Mouse (Mus musculus) heart, embryonic 10.5 days (tissue): ENCODE data around the gene Mpped1. TPM values are rescaled to one million over a fixed set of nuclear protein-coding genes. Genes with fewer than 3 reads are reported as not detected.

Source experiments
- DNase-seq: peaks from one replicate; pipeline ENCODE4 v3.0.0-alpha.2; 2017; ENCODE audit warnings: low spot score
- H3K27ac ChIP-seq: fragments of 300-500 bp; sonication (generic); 2 replicates; pipeline ENCODE4 v1.5.1; 2016; ENCODE audit warnings: mild to moderate bottlenecking
- H3K27me3 ChIP-seq: fragments of 300-500 bp; sonication (generic); 2 replicates; pipeline ENCODE4 v1.6.1; 2016; ENCODE audit warnings: mild to moderate bottlenecking; ENCODE audit not compliant: poor library complexity, insufficient read depth, severe bottlenecking
- H3K36me3 ChIP-seq: fragments of 300-500 bp; sonication (generic); 2 replicates; pipeline ENCODE4 v1.6.1; 2016; ENCODE audit warnings: mild to moderate bottlenecking, moderate library complexity
- H3K4me1 ChIP-seq: fragments of 300-500 bp; sonication (generic); 2 replicates; pipeline ENCODE4 v1.6.1; 2016; ENCODE audit warnings: mild to moderate bottlenecking
- H3K4me3 ChIP-seq: fragments of 300-500 bp; sonication (generic); 2 replicates; pipeline ENCODE4 v1.5.1; 2016; ENCODE audit warnings: mild to moderate bottlenecking, moderate library complexity
- H3K9me3 ChIP-seq: fragments of 300-500 bp; sonication (generic); 2 replicates; pipeline ENCODE4 v1.6.1; 2016; ENCODE audit warnings: mild to moderate bottlenecking, moderate library complexity
- WGBS: fragments of 180-500 bp; shearing (Covaris S2); methylation state at CpG from one replicate; pipeline ENCODE4 v1.1.7; 2016; 5-methylcytosine and 5-hydroxymethylcytosine counted together
- polyA plus RNA-seq: library from polyadenylated mRNA; unstranded; fragments of >200 nt; fragmentation: Nextera tagmentation; extraction: Ambion mirVana; gene quantifications from 2 replicates; pipeline ENCODE4 v1.2.1, GENCODE M21; 2016

Mpped1 gene
- polyA plus RNA-seq, 1 experiment from 2014 or later, result 0.70 TPM

DNA sequence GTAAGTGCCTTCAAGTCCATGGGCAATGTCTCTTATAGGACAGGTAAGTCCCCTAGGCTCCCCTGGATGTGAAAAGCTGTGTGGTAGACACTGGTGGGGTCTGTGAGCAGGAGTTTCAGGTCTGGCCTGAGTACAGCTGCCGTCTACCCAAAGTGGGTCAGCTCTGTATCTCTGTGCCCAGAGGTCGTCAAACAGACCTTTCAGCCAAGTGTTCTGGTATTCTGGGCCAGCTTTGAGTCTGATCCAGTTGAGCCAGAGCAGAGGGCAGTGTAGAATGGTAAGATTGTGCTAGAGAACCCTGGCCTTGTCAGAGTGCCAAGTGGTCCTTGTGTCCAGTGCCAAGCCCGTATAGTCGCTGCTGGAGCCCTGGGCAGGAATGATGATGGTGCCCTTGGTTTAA lies 6.3 kb upstream of the Mpped1 start:
- Histone ChIP-seq H3K27ac (no peak overlapping the region), H3K9me3 (no peaks in the 10 kb centered on the region), H3K36me3 (no peaks in the 10 kb centered on the region), H3K4me3 (no peak overlapping the region), H3K4me1 (peaks cover 7% of the 10 kb centered on the region), H3K27me3 (peaks cover 93% of the 10 kb centered on the region)
- DNase-seq, result no peak
- WGBS, result 72% methylated on average over 4 of the region's 4 CpGs

DNA sequence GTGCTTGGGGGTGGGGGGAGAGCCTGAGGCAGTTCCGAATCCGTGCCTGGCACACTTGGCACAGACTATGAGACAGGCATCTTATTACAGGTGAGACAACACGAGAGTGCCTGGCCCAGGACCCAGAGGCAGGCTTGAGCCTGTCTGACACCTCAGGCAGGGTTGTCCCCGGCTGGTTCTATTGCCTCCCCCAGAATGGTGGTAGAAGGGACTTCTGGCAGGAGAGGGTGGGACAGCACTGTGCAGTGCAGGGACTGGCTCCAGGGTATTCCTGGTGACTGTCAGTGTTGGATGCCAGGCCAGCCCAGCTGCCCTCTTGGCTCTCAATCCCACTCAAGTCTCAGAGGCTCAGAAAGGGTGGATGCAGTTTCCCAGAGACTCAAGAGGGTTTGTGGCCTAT lies 4.3 kb upstream of the Mpped1 start:
- 42% methylated on average over 4 of the region's 4 CpGs for WGBS
- Histone ChIP-seq H3K4me3 (no peak overlapping the region), H3K27me3 (peaks cover 95% of the 10 kb centered on the region)

DNA sequence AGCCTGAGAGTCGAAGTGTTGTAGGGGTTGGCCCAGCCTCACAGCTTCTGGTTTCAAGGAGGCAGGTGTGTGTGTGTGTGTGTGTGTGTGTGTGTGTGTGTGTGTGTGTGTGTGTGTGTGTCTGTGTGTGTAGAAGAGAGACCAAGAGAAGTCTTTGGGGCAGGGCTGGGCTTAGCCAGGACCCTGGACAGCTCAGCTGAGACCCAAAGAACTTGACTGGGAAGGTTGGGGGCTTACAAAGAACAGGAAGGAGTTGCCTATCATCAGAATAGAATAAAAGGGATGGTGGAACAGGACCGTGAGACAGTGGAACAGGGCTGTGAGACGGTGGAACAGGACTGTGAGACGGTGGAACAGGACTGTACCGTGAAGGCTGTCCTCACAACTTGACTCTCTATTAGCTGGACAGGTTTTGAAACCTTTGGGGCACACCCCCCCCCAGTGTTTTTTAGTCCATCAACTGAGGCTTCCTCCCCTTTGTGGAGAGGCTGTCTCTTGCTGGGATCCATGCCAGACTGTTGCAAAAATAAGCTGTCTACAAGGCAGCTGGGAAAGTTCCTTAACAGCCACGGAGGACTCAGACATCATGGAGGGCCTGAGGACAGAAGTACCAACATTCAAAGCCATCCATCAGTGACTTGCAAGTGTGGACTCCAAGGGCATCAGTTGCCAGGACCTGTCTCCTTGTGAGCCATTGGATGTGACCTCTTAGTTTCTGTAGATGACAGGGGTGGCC lies 2.8 kb upstream of the Mpped1 start:
- H3K9me3 ChIP-seq, result no peaks in the 10 kb centered on the region
- H3K27ac ChIP-seq, result no peak overlapping the region
- H3K27me3 ChIP-seq, result peaks cover 97% of the 10 kb centered on the region
- 73% methylated on average over 6 of the region's 6 CpGs for WGBS
- no peak overlapping the region for H3K4me3 ChIP-seq
- no peak for DNase-seq
- no peaks in the 10 kb centered on the region for H3K36me3 ChIP-seq
- peaks cover 8% of the 10 kb centered on the region for H3K4me1 ChIP-seq

More for the DNA sequence above, 4.3 kb upstream of the Mpped1 start:
- H3K4me1 ChIP-seq, result peaks cover 8% of the 10 kb centered on the region
- H3K27ac ChIP-seq, result no peak overlapping the region
- no peaks in the 10 kb centered on the region for H3K36me3 ChIP-seq
- DNase-seq, result no peak
- no peaks in the 10 kb centered on the region for H3K9me3 ChIP-seq

DNA sequence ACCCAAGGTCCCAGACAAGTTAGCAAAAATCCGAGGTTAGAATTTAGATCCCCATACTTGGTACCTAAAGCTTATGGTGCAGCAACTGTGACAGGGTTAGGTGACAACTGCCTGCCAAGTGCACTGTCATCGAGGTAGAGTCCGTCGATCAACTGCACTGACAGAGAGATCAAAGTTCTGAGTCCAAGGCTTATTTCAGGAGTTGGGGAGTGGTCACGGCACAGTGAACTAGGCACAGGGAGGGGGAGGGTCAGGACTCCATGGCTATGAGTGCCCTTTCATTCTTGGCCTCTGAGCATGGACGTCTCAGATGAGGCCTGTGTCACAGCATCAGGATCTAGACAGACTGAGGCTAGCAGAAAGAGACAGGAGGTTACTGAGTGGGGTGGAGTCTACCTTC lies 1.8 kb upstream of the Mpped1 start:
- H3K27me3 ChIP-seq, result peaks cover 97% of the 10 kb centered on the region
- no peaks in the 10 kb centered on the region for H3K36me3 ChIP-seq
- no peak for DNase-seq
- peaks cover 7% of the 10 kb centered on the region for H3K4me1 ChIP-seq
- H3K4me3 ChIP-seq, result no peak overlapping the region
- WGBS, result 62% methylated on average over 6 of the region's 6 CpGs
- no peak overlapping the region for H3K27ac ChIP-seq
- no peaks in the 10 kb centered on the region for H3K9me3 ChIP-seq

DNA sequence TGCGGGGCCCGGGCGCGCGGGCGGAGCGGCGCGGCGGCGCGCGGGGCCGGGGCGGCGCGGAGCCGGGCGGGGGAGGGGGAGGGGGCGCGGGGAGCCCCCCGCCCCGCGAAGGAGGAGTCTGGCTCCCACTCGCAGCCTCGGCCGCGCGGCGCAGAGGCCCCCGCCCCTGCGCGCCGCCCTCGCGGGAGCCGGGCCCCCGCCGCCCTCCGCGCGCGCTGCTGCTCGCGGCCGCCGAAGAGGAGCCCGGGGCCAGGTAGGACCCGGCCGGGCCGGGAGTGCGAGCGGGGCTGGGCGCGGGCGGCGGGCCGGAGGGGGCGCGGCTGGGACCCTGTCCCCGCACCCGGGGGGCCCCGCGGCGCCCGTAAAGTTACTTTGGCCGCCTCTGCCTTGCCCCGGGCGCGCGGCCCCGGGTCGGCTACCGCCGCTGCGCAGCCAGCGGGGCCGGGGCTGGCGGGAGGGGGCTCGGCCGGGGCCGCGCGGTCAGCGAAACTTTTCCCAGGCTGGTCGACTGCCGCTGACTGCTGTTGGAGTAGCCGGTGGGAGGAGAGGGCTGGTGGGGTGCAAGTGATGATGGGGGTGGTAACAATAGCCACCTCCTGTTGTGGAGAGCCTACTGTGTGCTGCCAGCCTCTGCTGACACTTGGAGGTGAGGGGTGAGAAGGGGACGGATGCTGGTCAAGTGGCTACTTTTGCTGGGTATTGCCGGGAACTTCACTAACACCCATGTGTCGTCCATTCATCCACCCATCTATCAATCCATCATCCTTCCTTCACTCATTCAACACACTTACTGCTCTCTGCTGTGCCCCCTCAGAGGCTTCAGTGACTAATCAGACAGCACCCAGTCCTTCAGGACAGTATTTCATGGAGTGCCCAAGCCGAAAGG lies 831 bp downstream of the Mpped1 start:
- H3K36me3 ChIP-seq, result no peaks in the 10 kb centered on the region
- no peak for DNase-seq
- H3K4me3 ChIP-seq, result peak overlapping the region; percentile 68
- peak overlapping the region; percentile 42 for H3K27ac ChIP-seq
- WGBS, result 3% methylated on average over 63 of the region's 92 CpGs
- peaks cover 95% of the 10 kb centered on the region for H3K27me3 ChIP-seq
- peaks cover 5% of the 10 kb centered on the region for H3K4me1 ChIP-seq
- no peaks in the 10 kb centered on the region for H3K9me3 ChIP-seq

DNA sequence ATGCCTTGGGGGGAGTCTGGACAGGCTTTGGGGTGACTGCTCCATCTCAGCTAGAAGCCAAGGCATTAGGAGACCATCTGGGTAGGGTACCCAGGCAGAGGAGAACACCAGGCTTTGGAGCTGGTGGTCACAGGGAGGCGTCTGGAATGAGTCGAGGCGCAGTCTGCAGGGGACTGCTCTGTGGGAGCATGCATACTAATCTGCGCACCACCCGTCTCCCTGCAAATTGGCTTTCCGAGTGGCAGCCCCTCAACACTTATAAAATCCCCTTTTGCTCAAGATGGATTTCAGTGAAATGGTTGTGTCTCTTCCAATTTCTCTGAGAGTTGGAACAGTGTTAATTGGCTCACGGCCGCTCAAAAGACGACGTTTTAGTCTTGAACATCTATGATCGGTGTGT lies 2.0 kb downstream of the Mpped1 start:
- peaks cover 5% of the 10 kb centered on the region for H3K4me1 ChIP-seq
- peaks cover 85% of the 10 kb centered on the region for H3K27me3 ChIP-seq
- no peak overlapping the region for H3K4me3 ChIP-seq
- no peak for DNase-seq
- 60% methylated on average over 11 of the region's 11 CpGs for WGBS
- H3K27ac ChIP-seq, result no peak overlapping the region
- H3K36me3 ChIP-seq, result no peaks in the 10 kb centered on the region
- H3K9me3 ChIP-seq, result no peaks in the 10 kb centered on the region

DNA sequence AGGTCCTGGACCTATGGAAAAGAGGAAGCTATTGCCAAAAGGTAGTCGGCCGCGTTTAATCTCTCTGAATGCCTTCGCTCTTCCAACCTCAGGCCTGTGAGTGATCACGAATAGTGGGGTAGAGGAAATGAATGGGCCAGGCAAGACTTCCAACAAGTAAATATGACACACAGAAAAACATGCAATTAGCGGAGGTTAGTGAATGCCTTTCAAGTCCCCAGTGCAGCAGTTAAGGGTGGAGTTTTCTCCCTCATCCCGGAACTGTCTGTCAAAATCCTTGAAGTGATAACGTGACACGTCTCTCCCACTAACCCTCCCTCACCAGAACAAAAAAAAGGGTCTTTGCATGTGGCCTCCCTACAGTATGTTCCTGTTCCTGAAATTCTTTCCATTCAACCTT lies 3.0 kb downstream of the Mpped1 start:
- Histone ChIP-seq H3K4me3 (no peak overlapping the region), H3K27ac (no peak overlapping the region), H3K9me3 (no peaks in the 10 kb centered on the region), H3K36me3 (no peaks in the 10 kb centered on the region), H3K27me3 (peaks cover 84% of the 10 kb centered on the region), H3K4me1 (peaks cover 5% of the 10 kb centered on the region)
- DNase-seq, result no peak
- 51% methylated on average over 9 of the region's 9 CpGs for WGBS

DNA sequence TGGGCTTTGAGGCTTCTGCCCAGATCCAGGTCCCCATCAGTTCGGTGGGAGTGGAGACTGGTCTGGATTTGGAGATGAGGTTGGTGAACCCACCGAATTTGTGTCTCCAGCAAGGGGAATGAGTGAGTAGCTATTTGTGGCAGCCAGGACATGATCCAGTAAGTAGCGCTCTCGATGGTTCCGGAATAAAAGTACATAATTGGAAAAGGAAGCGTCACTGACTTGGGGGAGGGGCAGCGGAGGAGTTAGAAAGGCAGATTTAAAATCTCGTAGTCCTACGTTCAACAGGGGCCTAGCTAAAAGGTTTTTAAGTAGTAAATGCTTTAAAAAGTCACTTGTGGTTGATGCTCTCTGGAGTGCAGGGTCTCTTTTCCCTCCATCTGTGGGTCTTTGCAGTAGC lies 5.5 kb downstream of the Mpped1 start:
- DNase-seq, result no peak
- H3K4me1 ChIP-seq, result peaks cover 2% of the 10 kb centered on the region
- no peaks in the 10 kb centered on the region for H3K36me3 ChIP-seq
- H3K9me3 ChIP-seq, result no peaks in the 10 kb centered on the region
- WGBS, result 73% methylated on average over 9 of the region's 9 CpGs
- no peak overlapping the region for H3K4me3 ChIP-seq
- peaks cover 68% of the 10 kb centered on the region for H3K27me3 ChIP-seq
- H3K27ac ChIP-seq, result no peak overlapping the region

DNA sequence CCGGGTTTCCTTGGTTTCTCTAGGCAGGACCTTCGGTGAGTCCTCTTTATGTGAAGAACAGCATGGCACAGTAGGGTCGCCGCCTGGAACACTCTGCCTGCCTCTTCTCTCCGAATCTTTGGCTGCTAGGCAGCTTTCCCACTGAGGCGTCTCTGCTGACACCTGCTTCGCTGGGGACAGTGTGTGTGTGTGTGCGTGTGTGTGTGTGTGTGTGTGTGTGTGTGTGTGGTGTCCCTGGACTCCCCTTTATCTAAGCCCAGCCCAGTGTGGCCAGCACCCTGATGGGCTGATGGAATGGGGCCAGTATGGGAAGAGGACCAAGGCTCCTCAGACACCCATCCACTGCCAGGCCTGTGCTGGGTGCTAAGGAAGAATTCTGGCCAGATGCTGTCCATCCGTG lies 9.8 kb downstream of the Mpped1 start:
- WGBS, result 62% methylated on average over 9 of the region's 9 CpGs
- no peak for DNase-seq
- Histone ChIP-seq H3K4me3 (no peak overlapping the region), H3K9me3 (no peaks in the 10 kb centered on the region), H3K4me1 (0 out of 2 replicates have a peak, but pooled peaks cover 7% of the 10 kb centered on the region), H3K36me3 (no peaks in the 10 kb centered on the region), H3K27ac (no peak overlapping the region), H3K27me3 (peaks cover 34% of the 10 kb centered on the region)

DNA sequence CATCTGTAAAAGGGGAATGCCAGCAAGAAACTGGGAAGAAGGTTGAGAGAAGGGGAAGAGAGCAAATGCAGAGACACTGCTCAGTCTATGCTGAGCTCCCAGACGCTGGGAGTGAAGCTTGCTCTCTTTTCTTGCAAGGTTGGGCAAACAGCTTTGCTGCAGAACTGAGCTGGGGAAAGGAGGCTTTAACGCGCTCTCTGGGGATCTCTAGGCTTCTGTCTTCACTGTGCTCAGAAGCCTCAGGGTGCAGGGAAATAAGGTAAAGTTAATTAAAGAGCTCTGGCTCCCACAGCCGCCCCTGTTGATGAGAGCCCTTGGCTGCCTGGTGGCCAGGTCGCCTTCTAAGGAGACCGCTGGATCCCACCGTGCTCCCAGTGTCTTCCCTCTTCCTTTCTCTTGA lies 17.7 kb downstream of the Mpped1 start:
- Histone ChIP-seq H3K4me3 (no peak overlapping the region), H3K27ac (no peak overlapping the region), H3K27me3 (peaks cover 25% of the 10 kb centered on the region; the same call in 1 of the 2 replicates), H3K9me3 (no peaks in the 10 kb centered on the region), H3K36me3 (no peaks in the 10 kb centered on the region), H3K4me1 (0 out of 2 replicates have a peak, but pooled peaks cover 13% of the 10 kb centered on the region)
- WGBS, result 55% methylated on average over 7 of the region's 7 CpGs
- no peak for DNase-seq

DNA sequence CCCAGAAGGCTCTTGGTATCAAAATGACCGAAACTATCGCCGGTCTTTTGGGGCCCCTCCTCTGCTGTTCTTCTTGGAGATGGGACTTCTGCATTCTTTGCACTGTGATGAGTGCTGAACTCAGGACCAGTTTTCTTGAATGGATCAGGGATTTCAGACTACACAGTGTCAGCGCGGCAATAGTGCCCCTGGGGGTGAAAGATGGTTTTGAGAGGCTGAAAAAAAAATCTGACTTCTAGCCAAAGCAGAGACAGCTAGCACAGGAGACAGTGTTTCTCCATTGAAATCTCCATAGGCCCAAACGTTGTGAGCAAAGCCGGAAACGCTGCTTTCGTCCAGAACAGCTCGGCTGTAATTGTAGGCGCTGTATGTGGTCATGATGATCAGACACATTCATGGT lies 19.7 kb downstream of the Mpped1 start:
- H3K27me3 ChIP-seq, result peaks cover 40% of the 10 kb centered on the region; the same call in 1 of the 2 replicates
- H3K9me3 ChIP-seq, result no peaks in the 10 kb centered on the region
- H3K27ac ChIP-seq, result no peak overlapping the region
- H3K4me3 ChIP-seq, result no peak overlapping the region
- H3K36me3 ChIP-seq, result no peaks in the 10 kb centered on the region
- peaks cover 6% of the 10 kb centered on the region; the same call in 1 of the 2 replicates for H3K4me1 ChIP-seq
- no peak for DNase-seq
- 87% methylated on average over 11 of the region's 11 CpGs for WGBS

DNA sequence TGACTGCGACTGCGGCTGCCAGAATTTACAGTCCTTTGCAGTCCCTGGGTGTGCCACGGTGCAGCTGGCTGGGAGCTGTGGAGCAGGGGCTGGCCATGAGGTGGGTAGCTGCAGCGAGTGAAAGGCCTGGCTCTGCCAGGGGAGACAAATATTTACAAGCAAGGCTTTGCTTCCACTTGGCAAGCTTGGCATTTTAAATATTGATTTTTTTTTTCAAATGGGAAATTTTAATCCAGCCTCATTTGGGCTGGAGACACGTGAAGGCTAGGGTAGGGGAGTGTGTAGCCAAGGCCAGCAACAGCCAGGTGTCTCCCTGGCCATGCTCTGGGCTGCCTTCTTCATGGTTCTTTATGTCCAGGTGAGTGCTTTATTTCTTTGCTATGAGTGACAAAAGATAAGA lies 21.7 kb downstream of the Mpped1 start:
- H3K4me1 ChIP-seq, result no peaks in the 10 kb centered on the region; the same call in 1 of the 2 replicates
- peaks cover 40% of the 10 kb centered on the region; the same call in 1 of the 2 replicates for H3K27me3 ChIP-seq
- DNase-seq, result no peak
- no peak overlapping the region for H3K27ac ChIP-seq
- H3K4me3 ChIP-seq, result no peak overlapping the region
- no peaks in the 10 kb centered on the region for H3K9me3 ChIP-seq
- no peaks in the 10 kb centered on the region for H3K36me3 ChIP-seq
- 66% methylated on average over 5 of the region's 5 CpGs for WGBS

DNA sequence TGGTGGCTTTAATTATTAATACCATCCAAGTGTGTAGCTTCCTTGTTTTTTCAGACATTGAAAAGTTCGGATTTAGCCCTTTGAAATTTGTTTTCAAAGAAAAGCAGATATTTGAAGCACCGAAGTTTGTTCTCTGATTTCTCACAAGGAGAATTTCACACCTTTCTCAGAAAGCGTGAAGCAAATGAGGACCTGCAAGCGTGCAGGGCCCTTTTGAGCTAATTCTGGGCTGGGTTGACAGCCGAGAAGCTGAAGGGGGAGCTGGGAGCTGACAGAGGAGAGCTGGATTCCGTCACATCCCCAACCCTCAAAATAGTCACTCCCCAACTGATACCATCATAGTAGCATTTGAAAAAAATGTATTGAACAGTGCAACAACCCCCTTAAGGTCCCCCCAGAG lies 34.8 kb downstream of the Mpped1 start:
- 52% methylated on average over 6 of the region's 6 CpGs for WGBS
- Histone ChIP-seq H3K4me3 (no peak overlapping the region), H3K9me3 (peaks cover 5% of the 10 kb centered on the region), H3K36me3 (no peaks in the 10 kb centered on the region), H3K27me3 (no peaks in the 10 kb centered on the region), H3K27ac (no peak overlapping the region), H3K4me1 (no peaks in the 10 kb centered on the region)
- no peak for DNase-seq
